Mouse (Mus musculus) ES-E14 (cell line): ENCODE results near the gene Rpl26. TPM values are rescaled to one million over a fixed set of nuclear protein-coding genes. Genes with fewer than 3 reads are reported as not detected.

Source experiments
- DNase-seq: peaks from one replicate; pipeline ENCODE4 v3.0.0-alpha.2; 2013; ENCODE audit warnings: low read depth, low spot score
- H3K27ac ChIP-seq: 2 replicates; pipeline ENCODE4 v1.5.1; 2012; ENCODE audit warnings: low read depth, mild to moderate bottlenecking, low read length, moderate library complexity, mixed read lengths; ENCODE audit not compliant: poor library complexity, insufficient read depth, severe bottlenecking
- H3K36me3 ChIP-seq: 2 replicates; pipeline ENCODE4 v1.6.1; 2012; ENCODE audit warnings: mild to moderate bottlenecking, low read length, moderate library complexity, mixed read lengths; ENCODE audit not compliant: control insufficient read depth, poor library complexity, insufficient read depth, severe bottlenecking
- H3K4me1 ChIP-seq, 2 experiments: fragments of 150-350 bp in 1 of 2; sonication (generic) in 1 of 2; 2 replicates each; pipeline ENCODE4 v1.6.1; 2012; ENCODE audit warnings: low read length in 2 of 2, mild to moderate bottlenecking in 1 of 2, mixed read lengths in 1 of 2; ENCODE audit not compliant: control insufficient read depth in 2 of 2, insufficient read depth in 2 of 2, poor library complexity in 1 of 2
- H3K4me3 ChIP-seq, 2 experiments: fragments of 150-350 bp in 1 of 2; sonication (generic) in 1 of 2; 2 replicates each; pipeline ENCODE4 v1.5.1; 2012; ENCODE audit warnings: low read length in 2 of 2, low read depth in 1 of 2, mild to moderate bottlenecking in 1 of 2, mixed read lengths in 1 of 2; ENCODE audit not compliant: insufficient read depth in 1 of 2, poor library complexity in 1 of 2, severe bottlenecking in 1 of 2
- H3K9ac ChIP-seq: 2 replicates; pipeline ENCODE4 v1.6.1; 2012; ENCODE audit warnings: low read depth, mild to moderate bottlenecking, low read length, mixed read lengths; ENCODE audit not compliant: poor library complexity, insufficient read depth, severe bottlenecking
- H3K9me3 ChIP-seq: fragments of 150-350 bp; sonication (generic); 2 replicates; pipeline ENCODE4 v1.6.1; 2012; ENCODE audit warnings: low read depth, mild to moderate bottlenecking, low read length; ENCODE audit not compliant: control insufficient read depth, insufficient read depth
- CHD2 ChIP-seq: IDR thresholded peaks from 2 replicates; pipeline ENCODE4 v1.6.1; 2014; ENCODE audit warnings: mild to moderate bottlenecking, low read depth, low read length, inconsistent platforms
- HCFC1 ChIP-seq: IDR thresholded peaks from 2 replicates; pipeline ENCODE4 v1.6.1; 2012; ENCODE audit warnings: low read length, inconsistent platforms, borderline replicate concordance; ENCODE audit not compliant: insufficient read depth
- MAFK ChIP-seq: IDR thresholded peaks from 2 replicates; pipeline ENCODE4 v1.6.1; 2014; ENCODE audit warnings: mild to moderate bottlenecking, low read depth, low read length, inconsistent platforms; ENCODE audit not compliant: insufficient read depth
- ZC3H11A ChIP-seq: IDR thresholded peaks from 2 replicates; pipeline ENCODE4 v1.6.1; 2012; ENCODE audit warnings: low read depth, mild to moderate bottlenecking, inconsistent platforms, low read length, borderline replicate concordance
- ZNF384 ChIP-seq: IDR thresholded peaks from 2 replicates; pipeline ENCODE4 v1.6.1; 2012; ENCODE audit warnings: low read depth, low read length, inconsistent platforms
- in situ Hi-C, 2 experiments: fragments of 600-800 bp; cut with MboI; formaldehyde crosslinking; loops; one replicate each; pipeline ENCODE4 v1.15.1; 2025; ENCODE audit warnings: low sequenced_read_pairs in 2 of 2, inconsistent platforms in 1 of 2; ENCODE audit not compliant: unreplicated experiment in 2 of 2
- total RNA-seq: library from RNA; depleted of rRNA; stranded (reverse); fragments of 300-350 nt; gene quantifications from 2 replicates; pipeline ENCODE4 v1.2.3, GENCODE M21; 2012

Rpl26 gene
- total RNA-seq, 1 experiment: 2,753 TPM

DNA sequence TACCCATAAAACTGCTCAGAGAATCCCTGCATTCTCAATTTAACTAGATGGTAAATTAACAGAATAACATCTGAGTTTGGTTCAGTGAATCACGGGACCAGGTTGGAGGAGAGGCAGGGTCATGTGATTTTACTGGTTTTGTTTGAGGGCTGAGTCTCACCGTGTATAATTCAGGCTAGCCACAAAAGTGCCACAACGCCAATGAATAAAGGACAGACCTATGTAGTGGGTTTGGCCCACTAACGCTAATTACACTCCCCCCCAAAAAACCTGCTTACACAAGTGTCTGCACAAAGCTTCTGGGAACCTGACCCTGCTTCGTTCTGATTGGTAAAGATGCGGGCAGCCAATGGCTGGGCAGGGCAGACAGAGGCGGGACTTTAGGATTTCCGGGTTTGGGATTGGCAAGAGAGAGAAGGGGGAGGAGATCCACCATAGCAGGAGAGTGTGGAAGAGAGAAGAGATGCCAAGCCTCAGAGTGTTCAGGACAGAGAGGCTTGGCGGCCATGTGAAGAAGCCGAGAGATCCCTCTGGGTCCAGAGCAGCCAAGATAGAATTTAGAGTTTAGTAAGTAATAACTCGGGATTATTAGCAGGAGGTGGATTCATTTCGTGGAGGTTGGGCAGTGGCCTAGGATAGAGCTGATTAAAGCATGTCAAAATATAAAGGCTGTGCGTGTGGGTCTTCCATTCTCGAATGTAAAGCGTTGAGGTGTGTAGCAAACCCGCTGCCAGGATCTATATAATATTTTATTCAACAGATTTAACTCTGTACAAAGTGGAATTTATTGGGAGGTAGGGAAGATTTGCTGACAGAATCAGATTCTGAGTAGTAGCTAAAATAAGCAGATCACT, 38.3 kb downstream of the Rpl26 start:
- H3K36me3 ChIP-seq: 0 out of 2 replicates have a peak, but pooled peaks cover 3% of the 10 kb centered on the region
- no peak overlapping the region for H3K27ac ChIP-seq
- H3K9me3 ChIP-seq: no peaks in the 10 kb centered on the region
- peak; percentile 84 for DNase-seq
- H3K4me1 ChIP-seq: peaks cover 0 to 2% of the 10 kb centered on the region in 2 experiments; a peak in 1 of 4 replicates
- in situ Hi-C loops: no loop called here
- H3K9ac ChIP-seq: peak overlapping the region; percentile 56; the same call in 1 of the 2 replicates
- TF ChIP-seq CHD2 (no peak), MAFK (no peak), ZC3H11A (no peak), ZNF384 (no peak), HCFC1 (no peak)
- H3K4me3 ChIP-seq: peak overlapping the region; percentile 54 to 85

DNA sequence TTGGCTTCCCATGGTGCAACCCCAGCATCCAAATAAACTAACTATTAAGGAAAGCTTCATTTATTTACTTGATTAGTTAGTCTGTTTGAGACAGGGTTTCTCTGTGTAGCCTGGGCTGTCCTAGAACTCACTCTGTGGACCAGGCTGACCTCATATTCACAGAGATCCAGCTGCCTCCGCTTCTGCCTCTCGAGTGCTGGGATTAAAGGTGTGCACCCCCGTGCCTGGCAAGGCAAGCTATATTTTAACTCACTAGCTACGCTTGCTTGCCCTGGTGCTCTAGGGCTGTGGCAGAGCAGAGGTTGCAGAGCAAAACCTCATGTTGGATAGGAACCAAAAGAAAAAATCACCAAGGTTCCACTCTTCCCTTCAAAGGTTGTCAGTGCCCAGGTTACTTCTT, 39.1 kb downstream of the Rpl26 start:
- TF ChIP-seq ZNF384 (no peak), MAFK (no peak), ZC3H11A (no peak), CHD2 (no peak), HCFC1 (no peak)
- Histone ChIP-seq H3K4me3 (no peak overlapping the region; a peak in 1 of 4 replicates), H3K4me1 (peaks cover 0 to 2% of the 10 kb centered on the region in 2 experiments; a peak in 1 of 4 replicates), H3K9ac (no peak overlapping the region), H3K27ac (no peak overlapping the region), H3K36me3 (0 out of 2 replicates have a peak, but pooled peaks cover 3% of the 10 kb centered on the region), H3K9me3 (no peaks in the 10 kb centered on the region)
- in situ Hi-C loops: no loop called here
- no peak for DNase-seq

GRCm38 (mm10) chr11:68942731-68943130, 41.3 kb downstream of the Rpl26 start:
- in situ Hi-C loops: no loop called here

DNA sequence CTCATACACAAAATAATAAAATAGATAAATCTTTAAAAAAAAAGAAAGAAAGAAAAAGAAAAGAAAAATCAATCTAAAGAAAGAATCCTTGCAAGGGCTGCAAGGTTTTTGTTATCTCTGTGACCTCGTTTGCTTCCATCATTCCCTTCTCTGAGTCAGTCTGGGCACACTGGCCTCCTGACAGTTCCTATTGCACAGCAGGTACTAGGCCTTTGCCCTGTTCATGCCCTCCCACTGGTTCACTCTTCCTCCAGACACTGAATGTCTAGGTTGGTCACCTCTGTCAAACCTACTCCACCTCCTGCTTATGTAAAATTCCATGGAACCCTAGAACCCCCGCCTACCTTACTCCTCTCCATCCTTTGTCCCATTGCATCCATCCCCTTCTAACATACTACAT, 43.9 kb downstream of the Rpl26 start:
- H3K9ac ChIP-seq: no peak overlapping the region
- no peak for DNase-seq
- no peak for TF ChIP-seq ZC3H11A
- no peak for TF ChIP-seq HCFC1
- no peak for TF ChIP-seq ZNF384
- no peak for TF ChIP-seq MAFK
- no peaks in the 10 kb centered on the region for H3K9me3 ChIP-seq
- no peak overlapping the region for H3K4me3 ChIP-seq
- in situ Hi-C loops: no loop called here
- H3K27ac ChIP-seq: no peak overlapping the region
- H3K36me3 ChIP-seq: peaks cover 7% of the 10 kb centered on the region
- peaks cover 0 to 5% of the 10 kb centered on the region in 2 experiments; a peak in 1 of 4 replicates for H3K4me1 ChIP-seq

More at GRCm38 (mm10) chr11:68942731-68943130, 41.3 kb downstream of the Rpl26 start:
- DNase-seq: no peak
- Histone ChIP-seq H3K4me3 (no peak overlapping the region), H3K36me3 (peaks cover 3% of the 10 kb centered on the region; the same call in 1 of the 2 replicates), H3K27ac (no peak overlapping the region), H3K9me3 (no peaks in the 10 kb centered on the region), H3K9ac (no peak overlapping the region), H3K4me1 (peaks cover 0 to 5% of the 10 kb centered on the region in 2 experiments; a peak in 1 of 4 replicates)
- TF ChIP-seq CHD2 (no peak), ZNF384 (no peak), MAFK (no peak), HCFC1 (no peak), ZC3H11A (no peak)
